Mouse (Mus musculus) spleen, postnatal 10 days (tissue): ENCODE results near the gene Exoc4.

Source experiments
- DNase-seq, 2 experiments: peaks; one replicate each; pipeline ENCODE4 v3.0.0; 2021 to 2022; ENCODE audit warnings: low spot score in 2 of 2

Gene Exoc4

GRCm38 (mm10) chr6:33625931-33626330, 377.0 kb downstream of the Exoc4 start:
- no peak for DNase-seq

- no peak for DNase-seq
Measured at GRCm38 (mm10) chr6:33631133-33631532, 382.2 kb downstream of the Exoc4 start.

GRCm38 (mm10) chr6:33637192-33637591, 388.3 kb downstream of the Exoc4 start:
- no peak for DNase-seq

GRCm38 (mm10) chr6:33681778-33682640, 433.1 kb downstream of the Exoc4 start:
- no peak for DNase-seq

- no peak for DNase-seq
Measured at GRCm38 (mm10) chr6:33683533-33683932, 434.6 kb downstream of the Exoc4 start.

- no peak for DNase-seq
Measured at GRCm38 (mm10) chr6:33685321-33685720, 436.4 kb downstream of the Exoc4 start.

- no peak for DNase-seq
Measured at GRCm38 (mm10) chr6:33690601-33691000, 441.7 kb downstream of the Exoc4 start.

- DNase-seq: no peak
Measured at GRCm38 (mm10) chr6:33696976-33697375, 448.1 kb downstream of the Exoc4 start.

- DNase-seq: no peak
Measured at GRCm38 (mm10) chr6:33708907-33709306, 460.0 kb downstream of the Exoc4 start.

- DNase-seq: no peak
Measured at GRCm38 (mm10) chr6:33709340-33709739, 460.5 kb downstream of the Exoc4 start.

- no peak for DNase-seq
Measured at GRCm38 (mm10) chr6:33711742-33712141, 462.9 kb downstream of the Exoc4 start.

- no peak for DNase-seq
Measured at GRCm38 (mm10) chr6:33712540-33713118, 463.7 kb downstream of the Exoc4 start.

- DNase-seq: no peak
Measured at GRCm38 (mm10) chr6:33716254-33716965, 467.5 kb downstream of the Exoc4 start.

- no peak for DNase-seq
Measured at GRCm38 (mm10) chr6:33721166-33721565, 472.3 kb downstream of the Exoc4 start.

- no peak for DNase-seq
Measured at GRCm38 (mm10) chr6:33722811-33723210, 473.9 kb downstream of the Exoc4 start.

GRCm38 (mm10) chr6:33724596-33724995, 475.7 kb downstream of the Exoc4 start:
- no peak for DNase-seq

- no peak for DNase-seq
Measured at GRCm38 (mm10) chr6:33727271-33727670, 478.4 kb downstream of the Exoc4 start.

- no peak for DNase-seq
Measured at GRCm38 (mm10) chr6:33732214-33732613, 483.3 kb downstream of the Exoc4 start.

- DNase-seq: no peak
Measured at GRCm38 (mm10) chr6:33733602-33734001, 484.7 kb downstream of the Exoc4 start.

- DNase-seq: no peak
Measured at GRCm38 (mm10) chr6:33734032-33734431, 485.1 kb downstream of the Exoc4 start.

GRCm38 (mm10) chr6:33738857-33739291, 490.0 kb downstream of the Exoc4 start:
- DNase-seq: no peak

GRCm38 (mm10) chr6:33739304-33739703, 490.4 kb downstream of the Exoc4 start:
- DNase-seq: no peak

- no peak for DNase-seq
Measured at GRCm38 (mm10) chr6:33755976-33756375, 507.1 kb downstream of the Exoc4 start.
